Mouse (Mus musculus) mouse embryonic stem cell (cell line): ENCODE measurements at regions not wholly inside any gene's neighbourhood (a gene's known extent, or its start where the extent isn't known, plus 50 kb on each side); places are given as distances from the start of the nearest gene placed in this dataset.

Experiments
- in situ Hi-C, 2 experiments: fragments of 300-500 bp; cut with MboI; formaldehyde crosslinking; loops; 1 replicate in 1 of 2; 3 replicates in 1 of 2; pipeline ENCODE4 v1.14.3; 2019 to 2020; ENCODE audit warnings: low sequenced_read_pairs in 2 of 2, low pct_unique_long_range_greater_than_20kb in 1 of 2, mixed read lengths in 1 of 2; ENCODE audit not compliant: unreplicated experiment in 1 of 2

- in situ Hi-C loops = no loop called here
Measured at GRCm38 (mm10) chr8:74293621-74294020, 579.4 kb upstream of the Isx start.

- in situ Hi-C loops = no loop called here
Measured at GRCm38 (mm10) chr8:74297698-74298097, 575.3 kb upstream of the Isx start.

- in situ Hi-C loops = loop anchor here in 1 of 2 experiments (25.0 kb wide), 1 partner anchor 552 kb away; the partner anchor contains the start of gene Isx
Measured at GRCm38 (mm10) chr8:74309810-74310209, 563.2 kb upstream of the Isx start.

GRCm38 (mm10) chr8:74315382-74315781, 557.6 kb upstream of the Isx start:
- in situ Hi-C loops = loop anchor here in 1 of 2 experiments (25.0 kb wide), 1 partner anchor 547 kb away; the partner anchor contains the start of gene Isx

GRCm38 (mm10) chr8:74327521-74327920, 545.5 kb upstream of the Isx start:
- in situ Hi-C loops = no loop called here

GRCm38 (mm10) chr8:74344010-74344409, 529.0 kb upstream of the Isx start:
- in situ Hi-C loops = no loop called here
